Mouse (Mus musculus) heart, adult 2 months (tissue): Measurements from ENCODE around the gene Smad1. TPM values are rescaled to one million over a fixed set of nuclear protein-coding genes. Genes with fewer than 3 reads are reported as not detected.

ENCODE experiments used
- DNase-seq, 2 experiments: peaks; one replicate each; pipeline ENCODE4 v3.0.0; 2021
- H3K27ac ChIP-seq: fragments of 200-600 bp; 2 replicates; pipeline ENCODE4 v1.8.1; 2022
- H3K27me3 ChIP-seq: fragments of 200-500 bp; 2 replicates; pipeline ENCODE4 v1.6.1; 2012; ENCODE audit warnings: mild to moderate bottlenecking, low read length, inconsistent platforms, mixed read lengths; ENCODE audit not compliant: control insufficient read depth, insufficient read depth
- H3K36me3 ChIP-seq: fragments of 200-500 bp; 2 replicates; pipeline ENCODE4 v1.6.1; 2012; ENCODE audit warnings: low read length, inconsistent platforms; ENCODE audit not compliant: control insufficient read depth, insufficient read depth
- H3K4me1 ChIP-seq: fragments of 200-500 bp; 2 replicates; pipeline ENCODE4 v1.6.1; 2011; ENCODE audit warnings: low read length; ENCODE audit not compliant: control insufficient read depth, insufficient read depth
- H3K4me3 ChIP-seq: fragments of 200-600 bp; 2 replicates; pipeline ENCODE4 v1.8.1; 2022
- H3K79me2 ChIP-seq: fragments of 200-500 bp; replicated peaks from 2 replicates; pipeline ENCODE4 v1.6.1; 2012; ENCODE audit warnings: mild to moderate bottlenecking, inconsistent platforms, low read length, moderate library complexity, mixed read lengths; ENCODE audit not compliant: control insufficient read depth, insufficient read depth
- H3K9ac ChIP-seq: fragments of 200-500 bp; 2 replicates; pipeline ENCODE4 v1.6.1; 2012; ENCODE audit warnings: low read depth, mild to moderate bottlenecking, control low read depth, inconsistent platforms, low read length, mixed read lengths
- CTCF ChIP-seq: fragments of 200-600 bp; IDR thresholded peaks from 2 replicates; pipeline ENCODE4 v1.8.1; 2022; ENCODE audit warnings: antibody characterized with exemption, mild to moderate bottlenecking, moderate library complexity
- EP300 ChIP-seq: fragments of 200-500 bp; IDR thresholded peaks from 2 replicates; pipeline ENCODE4 v1.6.1; 2011; ENCODE audit warnings: low read depth, low read length, control low read depth; ENCODE audit not compliant: insufficient read depth
- POLR2A ChIP-seq: fragments of 200-500 bp; IDR thresholded peaks from 2 replicates; pipeline ENCODE4 v1.6.1; 2011; ENCODE audit warnings: mild to moderate bottlenecking, low read depth, low read length, control low read depth; ENCODE audit not compliant: insufficient read depth
- WGBS: fragments of 180-500 bp; shearing (Covaris S2); methylation state at CpG from one replicate; pipeline ENCODE4 v1.1.7; 2018; 5-methylcytosine and 5-hydroxymethylcytosine counted together
- intact Hi-C: fragments of 180-260 bp; cut with DNase I; formaldehyde crosslinking; loops from one replicate; pipeline ENCODE4 v1.15.1; 2025
- long read RNA-seq: library from polyadenylated mRNA; stranded (forward); transcript quantifications from one replicate; pipeline ENCODE4 v2.0.0, GENCODE M21; 2021
- polyA plus RNA-seq: library from polyadenylated mRNA; depleted of rRNA; stranded (reverse); fragments of >200 nt; gene quantifications from 2 replicates; pipeline ENCODE4 v1.2.3, GENCODE M21; 2012; rRNA removed
- total RNA-seq, 2 experiments: library from RNA; stranded (reverse); gene quantifications; 2 replicates each; pipeline ENCODE4 v1.2.3; 2021

Smad1 gene
- 10 to 100 TPM; 12.7 to 14.0 TPM for total RNA-seq
- 18.0 and 18.7 TPM in 2 replicates for polyA plus RNA-seq
- long read RNA-seq, transcript Smad1-202 (7 exons, 3,099 nt): major isoform, 15 of 22 reads
- long read RNA-seq, partial matches to known transcripts: 4 of 22 reads
- long read RNA-seq, other reads (novel, unspliced or antisense): 3 of 22 reads

DNA sequence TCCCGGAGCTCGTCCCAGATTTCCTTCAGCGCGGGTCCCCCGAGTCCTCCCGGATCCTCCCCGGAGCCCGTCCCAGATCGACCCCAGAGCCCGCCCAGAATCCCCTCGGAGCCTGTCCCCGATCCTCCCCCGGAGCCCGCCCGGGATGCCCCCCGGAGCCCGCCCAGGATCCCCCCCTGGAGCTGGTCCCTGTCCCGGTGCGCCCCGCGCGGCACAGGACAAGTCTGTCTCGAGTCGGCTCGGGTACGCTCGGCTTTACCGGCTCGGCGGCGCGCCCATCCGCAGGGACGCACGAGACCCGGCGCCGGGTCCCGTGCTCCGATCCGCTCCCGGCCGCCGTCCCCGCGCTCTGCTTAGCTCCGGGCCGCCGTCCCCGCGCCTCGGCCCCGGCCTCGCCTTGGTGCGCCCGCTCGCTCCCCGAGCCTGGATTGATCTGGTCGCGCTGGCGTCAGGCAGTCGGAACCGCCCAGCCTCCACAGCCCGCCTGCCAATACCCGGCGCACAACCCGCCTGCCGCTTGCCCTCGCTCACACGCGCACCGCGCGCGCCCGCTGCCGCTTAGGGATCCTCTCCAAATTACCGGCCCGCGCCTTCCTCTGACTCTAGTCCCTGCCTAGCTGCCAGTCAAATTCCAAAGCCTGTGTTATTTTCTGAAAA lies at the start of gene Smad1:
Smad1 (minus strand) TSS at position 525 of the 657 bp plus-strand sequence.
- Histone ChIP-seq H3K79me2 (peaks cover 3% of the 10 kb centered on the region), H3K4me3 (peak within 1 kb of the TSS; percentile 79), H3K4me1 (peaks cover 8% of the 10 kb centered on the region), H3K9ac (peak within 1 kb of the TSS; percentile 99), H3K27me3 (no peaks in the 10 kb centered on the region), H3K36me3 (peaks cover 2% of the 10 kb centered on the region; the same call in 1 of the 2 replicates), H3K27ac (peak within 1 kb of the TSS; percentile 98)
- TF ChIP-seq CTCF: no peak; the same call in 1 of the 2 replicates
- TF ChIP-seq POLR2A: peak; percentile 74
- WGBS: under 1% methylated on average over 71 of the region's 80 CpGs
- DNase-seq: peak; percentile 96
- intact Hi-C loops: loop anchor here (1.0 to 10.0 kb wide), 7 partner anchors 18 to 374 kb away; partner anchors contain the start of genes Mmaa and Zfp827

DNA sequence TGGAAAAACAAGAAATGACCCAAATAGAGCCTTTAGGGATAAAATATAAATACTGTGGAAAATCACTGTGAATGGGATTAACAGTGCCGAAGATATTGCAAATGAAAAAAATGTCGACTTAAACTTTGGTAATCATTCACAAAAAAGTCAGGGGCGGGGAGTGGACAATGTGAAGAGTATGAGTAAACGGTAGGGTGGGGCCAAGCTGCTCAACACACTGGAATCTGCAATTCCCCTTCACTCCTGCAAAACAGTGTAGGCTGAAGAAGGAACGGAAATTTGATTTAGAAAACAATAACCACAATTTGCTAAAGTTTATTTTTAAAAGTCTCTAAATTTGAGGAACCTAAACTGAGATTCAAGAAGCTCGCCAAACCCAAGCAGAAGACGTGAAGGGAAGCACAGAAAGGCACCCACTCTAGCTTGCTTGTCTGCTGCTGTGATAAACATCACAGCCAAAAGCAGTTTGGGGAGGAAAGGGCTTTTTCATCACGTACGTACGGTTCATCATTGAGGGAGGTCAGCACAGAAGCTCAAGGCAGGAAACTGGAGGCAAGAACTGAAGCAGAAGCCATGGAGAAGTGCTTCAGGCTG lies 48.0 kb upstream of the Smad1 start:
- Histone ChIP-seq H3K4me1 (no peaks in the 10 kb centered on the region; the same call in 1 of the 2 replicates), H3K4me3 (no peak overlapping the region), H3K27me3 (no peaks in the 10 kb centered on the region), H3K27ac (no peak overlapping the region), H3K9ac (no peak overlapping the region), H3K79me2 (no peaks in the 10 kb centered on the region), H3K36me3 (no peaks in the 10 kb centered on the region)
- 64% methylated on average over 10 of the region's 10 CpGs for WGBS
- intact Hi-C loops: no loop called here
- no peak for TF ChIP-seq EP300
- no peak for TF ChIP-seq CTCF
- no peak for TF ChIP-seq POLR2A
- no peak for DNase-seq

DNA sequence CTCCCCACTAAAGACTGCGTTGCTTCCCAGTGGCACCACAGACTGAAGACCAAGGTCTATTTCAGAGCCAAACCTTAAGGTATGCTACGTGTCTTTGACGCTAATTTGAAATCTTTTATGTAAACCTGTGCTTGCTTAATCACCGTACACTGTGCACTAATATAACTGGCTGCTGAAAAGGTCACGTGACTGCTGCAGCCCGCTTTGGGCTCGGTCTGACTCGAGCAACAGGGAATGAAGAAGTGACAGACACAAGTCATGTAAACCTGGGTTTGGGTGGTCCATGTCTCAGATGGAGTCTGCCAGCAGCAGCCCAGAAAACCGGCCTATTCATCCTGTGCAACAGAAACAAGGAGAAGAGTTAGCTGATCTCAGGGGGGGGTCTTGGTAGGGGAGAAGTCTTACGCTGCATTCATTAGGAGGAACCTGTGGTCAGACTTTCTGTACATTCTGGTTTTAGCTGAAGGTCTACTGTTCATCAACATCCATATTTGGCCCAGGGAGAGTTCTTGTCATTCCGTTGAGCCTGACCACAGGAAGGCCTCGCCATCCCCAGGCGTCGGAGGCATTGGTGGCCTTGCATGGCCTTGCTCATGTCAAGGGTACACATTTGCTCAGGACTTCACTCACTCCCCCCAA lies 44.3 kb upstream of the Smad1 start:
- H3K9ac ChIP-seq: no peak overlapping the region
- H3K79me2 ChIP-seq: no peaks in the 10 kb centered on the region
- H3K4me3 ChIP-seq: no peak overlapping the region
- WGBS: 82% methylated on average over 14 of the region's 14 CpGs
- H3K36me3 ChIP-seq: no peaks in the 10 kb centered on the region
- intact Hi-C loops: no loop called here
- no peaks in the 10 kb centered on the region for H3K27me3 ChIP-seq
- no peak for DNase-seq
- no peak for TF ChIP-seq EP300
- TF ChIP-seq POLR2A: no peak
- no peak for TF ChIP-seq CTCF
- no peak overlapping the region for H3K27ac ChIP-seq
- no peaks in the 10 kb centered on the region; the same call in 1 of the 2 replicates for H3K4me1 ChIP-seq

GRCm38 (mm10) chr8:79433953-79434500 lies 34.7 kb upstream of the Smad1 start:
- intact Hi-C loops: no loop called here
- H3K27me3 ChIP-seq: no peaks in the 10 kb centered on the region
- no peaks in the 10 kb centered on the region for H3K36me3 ChIP-seq
- no peaks in the 10 kb centered on the region for H3K4me1 ChIP-seq
- 78% methylated on average over 4 of the region's 4 CpGs for WGBS
- no peak overlapping the region for H3K27ac ChIP-seq
- no peak for TF ChIP-seq POLR2A
- TF ChIP-seq EP300: no peak
- TF ChIP-seq CTCF: no peak
- no peaks in the 10 kb centered on the region for H3K79me2 ChIP-seq
- no peak for DNase-seq
- no peak overlapping the region for H3K9ac ChIP-seq
- no peak overlapping the region for H3K4me3 ChIP-seq

- intact Hi-C loops: no loop called here
- Histone ChIP-seq H3K27ac (peak overlapping the region; percentile 17; the same call in 1 of the 2 replicates), H3K79me2 (no peaks in the 10 kb centered on the region), H3K36me3 (no peaks in the 10 kb centered on the region), H3K9ac (no peak overlapping the region), H3K27me3 (no peaks in the 10 kb centered on the region), H3K4me1 (peaks cover 2% of the 10 kb centered on the region), H3K4me3 (no peak overlapping the region)
- no peak for TF ChIP-seq EP300
- TF ChIP-seq CTCF: no peak
- TF ChIP-seq POLR2A: no peak
- WGBS: 34% methylated on average over 5 of the region's 5 CpGs
- DNase-seq: peak in 1 of 2 experiments; percentile 41
Observed at GRCm38 (mm10) chr8:79414907-79415306, 15.6 kb upstream of the Smad1 start.
